Mouse (Mus musculus) C2C12 (cell line): ENCODE data around the gene Camkmt. TPM values are rescaled to one million over a fixed set of nuclear protein-coding genes. Genes with fewer than 3 reads are reported as not detected.

Experiments used
- H3K27me3 ChIP-seq: one replicate; pipeline ENCODE4 v1.6.1; 2011; ENCODE audit not compliant: control insufficient read depth, insufficient read depth, insufficient read length
- H3K36me3 ChIP-seq: one replicate; pipeline ENCODE4 v1.6.1; 2011; ENCODE audit not compliant: control insufficient read depth, insufficient read depth
- H3K4me3 ChIP-seq: one replicate; pipeline ENCODE4 v1.5.1; 2011; ENCODE audit warnings: mild to moderate bottlenecking, control low read depth; ENCODE audit not compliant: poor library complexity, insufficient read depth, severe bottlenecking
- H3K79me2 ChIP-seq: one replicate; pipeline ENCODE4 v1.6.1; 2011; ENCODE audit not compliant: control insufficient read depth, insufficient read depth
- H3K79me3 ChIP-seq: one replicate; pipeline ENCODE4 v1.6.1; 2011; ENCODE audit warnings: low read depth, control low read depth
- H3ac ChIP-seq: one replicate; pipeline ENCODE3; 2011; ENCODE audit warnings: low read depth; ENCODE audit not compliant: control insufficient read depth, insufficient read length
- CEBPB ChIP-seq: IDR thresholded peaks from one replicate; pipeline ENCODE4 v1.6.1; 2011; ENCODE audit warnings: low read depth, mild to moderate bottlenecking, control low read depth, moderate library complexity
- CTCF ChIP-seq: IDR thresholded peaks from one replicate; pipeline ENCODE4 v1.5.1; 2011; ENCODE audit not compliant: control insufficient read depth, insufficient read depth, insufficient read length
- FOSL1 ChIP-seq: IDR thresholded peaks from one replicate; pipeline ENCODE4 v1.8.0; 2011; ENCODE audit warnings: mild to moderate bottlenecking, low read length; ENCODE audit not compliant: poor library complexity, insufficient read depth, severe bottlenecking
- MAX ChIP-seq: IDR thresholded peaks from one replicate; pipeline ENCODE4 v1.6.1; 2011; ENCODE audit warnings: mild to moderate bottlenecking, control low read depth
- MYOD1 ChIP-seq: IDR thresholded peaks from one replicate; pipeline ENCODE4 v1.6.1; 2011; ENCODE audit warnings: low read depth; ENCODE audit not compliant: control insufficient read depth, insufficient read length
- MYOG ChIP-seq: IDR thresholded peaks from one replicate; pipeline ENCODE4 v1.6.1; 2011; ENCODE audit not compliant: control insufficient read depth, insufficient read length; ENCODE audit errors: extremely low read depth
- USF1 ChIP-seq: IDR thresholded peaks from one replicate; pipeline ENCODE4 v1.6.1; 2011; ENCODE audit warnings: low read depth, mild to moderate bottlenecking, control low read depth, moderate library complexity
- polyA plus RNA-seq: library from polyadenylated mRNA; unstranded; fragments of >200 nt; fragmentation: generic; extraction: Trizol; gene quantifications from one replicate; pipeline ENCODE4 v1.2.1, GENCODE M21; 2012; ENCODE audit warnings: missing spikeins

Gene Camkmt
- polyA plus RNA-seq, 1 experiment, result 1.6 TPM

DNA sequence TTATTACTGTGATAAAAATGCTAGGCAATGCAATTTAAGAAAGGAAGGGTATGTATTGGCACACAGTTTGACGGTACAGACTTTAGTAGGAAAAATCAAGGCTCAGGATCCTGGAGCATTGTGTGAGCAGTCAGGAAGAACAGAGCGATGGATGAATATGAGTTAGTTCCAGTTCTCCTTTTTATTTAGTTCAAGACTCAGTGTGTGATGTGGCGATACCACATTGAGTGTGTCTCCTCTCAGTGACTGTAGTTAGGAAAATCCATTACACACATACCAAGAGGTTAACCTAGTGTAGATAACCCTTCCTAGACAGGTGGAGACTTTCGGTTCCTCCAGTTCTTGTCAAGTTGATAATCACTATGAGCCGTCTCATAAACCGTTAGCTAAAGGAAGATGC is 1.4 kb downstream of the Camkmt start:
- TF ChIP-seq CTCF (no peak), MYOG (no peak), USF1 (no peak), MAX (no peak), FOSL1 (no peak), CEBPB (no peak), MYOD1 (no peak)
- Histone ChIP-seq H3K4me3 (no peak overlapping the region), H3K79me3 (peaks cover 4% of the 10 kb centered on the region), H3K36me3 (peaks cover 4% of the 10 kb centered on the region), H3K79me2 (peaks cover 9% of the 10 kb centered on the region), H3ac (no peak overlapping the region), H3K27me3 (no peaks in the 10 kb centered on the region)

DNA sequence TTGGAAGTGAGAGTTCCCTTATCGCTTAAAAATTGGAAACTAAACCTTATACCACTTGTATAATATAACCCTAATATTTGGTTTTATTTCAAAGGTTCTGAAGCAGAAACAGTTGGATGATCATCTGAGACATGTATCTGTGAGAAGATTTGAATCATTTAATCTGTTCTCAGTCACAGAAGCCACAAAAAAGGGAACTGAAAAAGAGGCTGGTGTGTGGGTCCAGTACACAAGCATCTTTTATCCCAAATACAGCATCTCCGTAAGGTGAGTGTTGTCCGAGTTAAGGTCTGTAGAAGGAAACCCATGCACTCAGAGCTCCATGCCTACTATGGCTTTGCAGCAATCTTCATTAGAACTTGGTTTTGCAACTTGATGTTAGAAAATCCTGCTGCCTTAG is 6.0 kb downstream of the Camkmt start:
- Histone ChIP-seq H3ac (no peak overlapping the region), H3K27me3 (no peaks in the 10 kb centered on the region), H3K36me3 (peaks cover 4% of the 10 kb centered on the region), H3K79me3 (no peaks in the 10 kb centered on the region), H3K79me2 (no peaks in the 10 kb centered on the region), H3K4me3 (no peak overlapping the region)
- no peak for TF ChIP-seq FOSL1
- TF ChIP-seq USF1, result no peak
- no peak for TF ChIP-seq CEBPB
- TF ChIP-seq MAX, result no peak
- no peak for TF ChIP-seq CTCF
- TF ChIP-seq MYOG, result no peak
- TF ChIP-seq MYOD1, result no peak

DNA sequence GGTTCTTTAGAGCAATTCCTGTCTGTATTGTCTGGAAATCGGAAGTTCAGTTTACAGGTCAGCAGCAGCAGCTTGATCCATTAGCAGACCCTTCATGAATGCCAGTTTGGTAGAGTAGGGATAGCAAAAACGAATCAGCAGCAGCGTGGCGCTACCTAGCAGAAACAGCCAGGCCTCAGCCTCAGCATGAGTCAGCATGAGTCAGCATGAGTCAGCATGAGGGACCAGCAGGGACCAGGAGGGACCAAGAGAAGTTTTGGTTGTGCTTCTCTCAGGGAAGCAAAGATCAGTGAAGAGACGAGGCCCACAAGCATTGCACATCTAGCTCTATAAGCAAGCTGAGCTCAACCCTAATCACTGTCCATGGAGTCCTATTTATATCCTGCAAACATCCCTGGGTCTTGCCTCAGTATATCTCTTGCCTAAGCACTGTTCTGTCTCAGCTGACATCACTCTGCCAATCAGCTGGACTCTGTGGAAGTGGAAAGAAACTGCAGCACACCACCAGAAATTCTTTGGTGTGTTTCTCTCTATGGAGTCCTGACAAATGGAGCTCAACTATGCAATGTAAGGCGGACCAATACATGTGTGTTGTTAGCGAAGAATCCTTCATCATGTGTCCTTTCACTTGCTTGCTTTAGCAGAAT is 8.4 kb downstream of the Camkmt start:
- Histone ChIP-seq H3ac (no peak overlapping the region), H3K36me3 (peaks cover 4% of the 10 kb centered on the region), H3K79me2 (no peaks in the 10 kb centered on the region), H3K27me3 (no peaks in the 10 kb centered on the region), H3K4me3 (no peak overlapping the region), H3K79me3 (no peaks in the 10 kb centered on the region)
- TF ChIP-seq FOSL1 (peak; percentile 97), CTCF (no peak)

DNA sequence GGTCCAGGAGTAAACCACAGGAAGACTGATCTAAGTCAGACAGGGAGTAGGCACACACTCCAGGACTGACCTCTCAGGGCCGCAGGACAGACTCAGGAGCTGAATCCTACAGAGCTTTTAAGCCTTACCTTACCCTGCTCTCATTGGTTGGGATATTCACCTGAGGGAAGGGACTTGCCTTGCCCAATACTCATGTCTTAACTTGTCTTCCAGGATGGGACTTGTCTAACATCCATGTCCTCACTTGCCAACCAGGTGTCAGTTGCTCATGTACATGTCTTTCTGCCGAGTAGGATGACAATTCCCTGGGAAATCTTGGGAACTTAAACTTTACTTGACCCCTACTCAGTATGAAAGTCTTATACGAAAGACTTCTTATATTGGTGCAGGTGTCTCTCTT is 9.9 kb downstream of the Camkmt start:
- no peaks in the 10 kb centered on the region for H3K79me2 ChIP-seq
- TF ChIP-seq MYOD1 (no peak), MAX (no peak), CTCF (no peak), MYOG (no peak)
- no peak overlapping the region for H3K4me3 ChIP-seq
- no peaks in the 10 kb centered on the region for H3K27me3 ChIP-seq
- no peak overlapping the region for H3ac ChIP-seq
- H3K79me3 ChIP-seq, result no peaks in the 10 kb centered on the region
- H3K36me3 ChIP-seq, result peaks cover 4% of the 10 kb centered on the region

DNA sequence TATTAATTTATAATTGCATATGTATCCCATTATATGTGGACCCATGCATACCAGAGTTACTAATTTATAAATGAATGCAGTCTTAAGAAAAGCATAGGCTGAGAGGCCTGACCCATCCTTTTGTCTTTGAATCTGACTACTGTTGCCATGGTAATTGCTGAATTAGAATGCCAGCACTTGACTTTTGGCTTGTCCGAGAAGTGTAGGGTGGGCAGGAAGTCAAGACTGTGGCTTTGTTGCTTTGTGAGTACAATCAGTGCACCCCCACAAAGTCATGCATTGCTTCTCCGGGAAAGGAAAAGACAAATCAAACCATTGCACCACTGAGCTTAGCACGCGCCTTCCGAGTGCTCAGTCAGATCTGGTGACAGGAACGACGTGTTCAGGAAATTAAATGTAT is 11.4 kb downstream of the Camkmt start:
- Histone ChIP-seq H3K36me3 (no peaks in the 10 kb centered on the region), H3K27me3 (no peaks in the 10 kb centered on the region), H3K4me3 (no peak overlapping the region), H3ac (no peak overlapping the region), H3K79me3 (no peaks in the 10 kb centered on the region), H3K79me2 (no peaks in the 10 kb centered on the region)
- TF ChIP-seq FOSL1, result no peak
- TF ChIP-seq CEBPB, result no peak
- no peak for TF ChIP-seq CTCF
- TF ChIP-seq MYOD1, result no peak
- no peak for TF ChIP-seq MYOG
- TF ChIP-seq USF1, result no peak
- TF ChIP-seq MAX, result no peak

DNA sequence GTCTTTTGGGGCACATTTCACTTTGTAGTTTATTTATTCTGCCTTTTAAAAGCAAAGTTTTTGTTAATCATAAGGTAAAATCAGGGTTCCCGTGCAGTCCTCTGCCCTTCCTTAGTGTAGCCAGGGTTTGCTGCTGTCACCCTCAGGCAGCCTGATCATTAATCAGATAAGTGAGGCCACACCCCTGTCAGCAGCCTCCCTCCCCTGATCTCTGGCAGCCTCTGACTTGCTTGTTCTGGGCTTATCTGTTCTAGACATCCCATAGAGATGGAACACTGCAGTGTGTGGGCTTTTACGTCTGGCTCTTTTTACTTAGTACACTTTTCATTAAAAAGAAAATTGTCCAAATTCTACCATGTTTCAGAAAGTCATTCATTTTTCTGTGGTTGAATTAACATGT is 13.0 kb downstream of the Camkmt start:
- H3K27me3 ChIP-seq, result no peaks in the 10 kb centered on the region
- no peak overlapping the region for H3K4me3 ChIP-seq
- no peaks in the 10 kb centered on the region for H3K79me2 ChIP-seq
- H3ac ChIP-seq, result no peak overlapping the region
- H3K36me3 ChIP-seq, result no peaks in the 10 kb centered on the region
- TF ChIP-seq MYOG (no peak), MAX (no peak), CEBPB (no peak), MYOD1 (no peak), CTCF (no peak), USF1 (no peak), FOSL1 (no peak)
- no peaks in the 10 kb centered on the region for H3K79me3 ChIP-seq
